Mouse (Mus musculus): ENCODE results near the gene Golga2. TPM values are rescaled to one million over a fixed set of nuclear protein-coding genes. Genes with fewer than 3 reads are reported as not detected.

The Golga2 gene
- polyA plus RNA-seq (2017; shearing (Covaris generic)): 32.0 TPM

GRCm38 (mm10) chr2:32287334-32287840 lies at the start of gene Golga2:
Gene Golga2 (plus strand): TSS chr2:32287384.

GRCm38 (mm10) chr2:32259657-32260417 lies 27.3 kb upstream of the Golga2 start, which contains the start of gene Uck1:
Gene Uck1 (minus strand): TSS chr2:32260159.

GRCm38 (mm10) chr2:32287923-32288367 lies 761 bp downstream of the Golga2 start, which contains the start of gene Swi5:
Gene Swi5 (minus strand): TSS chr2:32288075.

GRCm38 (mm10) chr2:32352151-32353006 lies 65.2 kb downstream of the Golga2 start, which contains the start of gene Ciz1:
Gene Ciz1 (plus strand): TSS chr2:32352327.

GRCm38 (mm10) chr2:32353007-32353542 lies 65.9 kb downstream of the Golga2 start, which contains the start of gene Dnm1:
Gene Dnm1 (minus strand): TSS chr2:32353338.

Other genes starting within 250 kb of the Golga2 start
- 48.3 TPM for gene Fam78a, start 202.5 kb upstream of the Golga2 start, polyA plus RNA-seq (2017; shearing (Covaris generic))
- not detected for gene Plpp7, start 191.9 kb upstream of the Golga2 start, polyA plus RNA-seq (2017; shearing (Covaris generic))
- 51.9 TPM for gene Prrc2b, start 136.3 kb upstream of the Golga2 start, polyA plus RNA-seq (2017; shearing (Covaris generic))
- 6.0 TPM for gene Pomt1, start 50.8 kb upstream of the Golga2 start, polyA plus RNA-seq (2017; shearing (Covaris generic))
- gene Uck1, start 27.2 kb upstream of the Golga2 start, polyA plus RNA-seq (2017; shearing (Covaris generic)): 101 TPM
- 137 TPM for gene Swi5, start 691 bp downstream of the Golga2 start, polyA plus RNA-seq (2017; shearing (Covaris generic))
- gene Ciz1, start 64.9 kb downstream of the Golga2 start, polyA plus RNA-seq (2017; shearing (Covaris generic)): 127 TPM
- not detected for gene Dnm1, start 66.0 kb downstream of the Golga2 start, polyA plus RNA-seq (2017; shearing (Covaris generic))
- 32.4 TPM for gene 1110008P14Rik, start 94.6 kb downstream of the Golga2 start, polyA plus RNA-seq (2017; shearing (Covaris generic))
- not detected for gene Lcn2, start 100.9 kb downstream of the Golga2 start, polyA plus RNA-seq (2017; shearing (Covaris generic))
- gene Ptges2, start 108.5 kb downstream of the Golga2 start, polyA plus RNA-seq (2017; shearing (Covaris generic)): 10.6 TPM
- gene Naif1, start 163.1 kb downstream of the Golga2 start, polyA plus RNA-seq (2017; shearing (Covaris generic)): 12.0 TPM
- gene Slc25a25, start 164.1 kb downstream of the Golga2 start, polyA plus RNA-seq (2017; shearing (Covaris generic)): 103 TPM
- gene Fam102a, start 247.9 kb downstream of the Golga2 start, polyA plus RNA-seq (2017; shearing (Covaris generic)): 153 TPM